Mouse (Mus musculus) frontal cortex, postnatal 25 days (tissue): Measurements from ENCODE around the gene Smyd1.
"Not testable (repeated sequence)": the region's sequence is repeated elsewhere in the genome, so short reads cannot be mapped to it uniquely, and the experiment has no call there.

Source experiments
- DNase-seq, 2 experiments: peaks; one replicate each; pipeline ENCODE4 v3.0.0; 2022; ENCODE audit warnings: low spot score in 2 of 2

Gene Smyd1

GRCm38 (mm10) chr6:71324816-71325215, 2.8 kb upstream of the Smyd1 start:
- no peak for DNase-seq

DNA sequence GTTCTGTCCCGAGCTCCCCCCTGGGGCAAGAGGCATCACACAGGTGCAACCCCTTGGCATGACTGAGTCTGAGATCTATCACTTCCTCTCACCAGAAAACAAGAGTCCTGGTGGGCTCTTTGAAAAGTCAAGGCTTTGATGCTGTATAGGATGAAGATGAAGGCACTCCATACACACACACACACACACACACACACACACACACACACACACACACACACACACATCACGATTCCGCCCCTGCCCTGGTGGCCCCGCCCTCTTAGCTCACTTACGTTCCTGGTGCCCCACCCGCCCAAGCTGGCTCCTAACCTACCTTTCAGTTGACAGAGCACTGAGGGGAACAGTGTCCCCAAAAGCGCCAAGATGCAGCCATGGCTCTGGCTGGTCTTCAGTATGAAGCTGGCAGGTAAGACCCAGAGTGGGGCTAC, 473 bp upstream of the Smyd1 start, which contains the start of gene Cd8b1:
Cd8b1 (plus strand) TSS at position 298 of the 431 bp plus-strand sequence.
- no peak for DNase-seq

DNA sequence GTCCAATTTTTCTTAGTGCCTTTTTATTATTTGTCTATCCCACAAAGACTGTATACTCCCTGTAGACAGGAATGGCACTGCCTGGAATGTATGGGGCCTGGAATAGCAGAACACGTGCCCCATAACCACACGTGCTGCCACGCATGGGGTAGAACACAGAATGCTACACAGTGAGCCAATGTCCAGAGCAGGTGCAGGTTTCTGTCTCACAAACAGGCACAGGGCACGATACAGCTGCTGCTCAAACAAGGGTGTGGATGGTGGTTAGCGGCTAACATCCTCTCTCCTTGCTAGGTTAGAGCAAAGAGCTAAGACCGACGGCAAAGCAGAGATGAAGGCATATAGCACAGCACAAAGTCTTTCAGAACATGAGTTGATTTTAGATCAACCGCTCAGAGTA, 14.5 kb downstream of the Smyd1 start:
- no peak for DNase-seq

GRCm38 (mm10) chr6:71302097-71302731, 19.8 kb downstream of the Smyd1 start:
- no peak for DNase-seq

DNA sequence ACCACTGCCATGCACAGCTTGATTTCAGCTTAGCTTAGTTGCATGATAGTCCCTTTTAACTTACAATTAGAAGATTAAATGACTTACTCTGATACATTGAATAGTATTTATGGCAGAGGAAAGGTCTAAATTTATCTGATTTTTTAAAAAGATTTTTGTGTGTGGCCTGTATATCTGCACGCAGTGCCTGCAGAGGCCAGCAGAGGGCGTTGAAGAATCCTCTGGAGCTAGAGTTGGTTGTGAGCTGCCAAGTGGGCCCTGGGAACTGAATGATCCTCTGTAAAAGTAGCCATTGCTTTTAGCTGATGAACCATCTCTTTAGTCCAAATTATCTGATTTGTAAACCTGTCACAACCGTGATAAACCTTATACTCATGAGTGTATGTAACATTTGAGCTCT, 23.3 kb downstream of the Smyd1 start:
- no peak for DNase-seq

GRCm38 (mm10) chr6:71298051-71298450, 24.0 kb downstream of the Smyd1 start:
- no peak for DNase-seq

DNA sequence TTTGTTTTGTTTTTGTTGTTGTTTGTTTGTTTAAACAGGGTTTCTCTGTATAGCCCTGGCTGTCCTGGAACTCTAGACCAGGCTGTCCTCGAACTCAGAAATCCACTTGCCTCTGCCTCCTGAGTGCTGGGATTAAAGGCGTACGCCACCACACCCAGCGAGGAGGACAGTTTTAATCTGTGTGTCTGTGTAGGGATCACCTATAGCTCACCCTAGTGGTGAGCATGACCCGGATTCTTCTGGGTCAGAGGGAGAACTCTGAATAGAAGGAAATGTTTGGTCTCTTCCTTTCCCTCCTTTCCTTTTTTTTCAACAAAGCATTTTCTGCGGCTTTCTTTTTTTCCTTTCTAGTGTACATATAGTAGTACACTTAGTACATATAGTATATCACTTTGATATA, 26.7 kb downstream of the Smyd1 start:
- no peak for DNase-seq

- no peak for DNase-seq
Measured at GRCm38 (mm10) chr6:71293509-71293908, 28.5 kb downstream of the Smyd1 start.

- DNase-seq, result no peak
Measured at GRCm38 (mm10) chr6:71279418-71279817, 42.6 kb downstream of the Smyd1 start.

GRCm38 (mm10) chr6:71274621-71275020, 47.4 kb downstream of the Smyd1 start:
- DNase-seq, result no peak

- no peak for DNase-seq
Measured at GRCm38 (mm10) chr6:71273715-71274114, 48.3 kb downstream of the Smyd1 start.

DNA sequence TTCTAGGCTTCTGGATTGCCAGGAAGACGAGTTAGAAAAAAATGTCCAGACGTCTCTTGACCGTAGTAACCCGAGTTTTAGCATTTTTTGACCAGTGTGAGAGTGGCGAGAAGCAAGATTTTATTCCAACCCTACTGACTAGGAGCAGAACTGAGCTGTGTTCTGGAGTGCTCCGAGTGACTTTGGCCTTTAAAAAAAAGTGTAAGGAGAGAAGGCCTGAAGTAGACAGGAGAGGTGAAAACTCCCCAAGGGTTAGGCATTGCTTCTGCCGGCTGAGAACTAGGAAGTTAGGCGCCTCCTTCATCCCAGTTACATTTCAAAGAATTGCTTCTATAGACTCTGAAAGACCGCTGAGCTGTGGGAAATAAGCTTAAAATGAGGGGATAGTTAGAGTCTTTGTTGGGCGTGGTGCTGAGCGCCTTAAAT, 49.7 kb downstream of the Smyd1 start:
- no peak for DNase-seq

DNA sequence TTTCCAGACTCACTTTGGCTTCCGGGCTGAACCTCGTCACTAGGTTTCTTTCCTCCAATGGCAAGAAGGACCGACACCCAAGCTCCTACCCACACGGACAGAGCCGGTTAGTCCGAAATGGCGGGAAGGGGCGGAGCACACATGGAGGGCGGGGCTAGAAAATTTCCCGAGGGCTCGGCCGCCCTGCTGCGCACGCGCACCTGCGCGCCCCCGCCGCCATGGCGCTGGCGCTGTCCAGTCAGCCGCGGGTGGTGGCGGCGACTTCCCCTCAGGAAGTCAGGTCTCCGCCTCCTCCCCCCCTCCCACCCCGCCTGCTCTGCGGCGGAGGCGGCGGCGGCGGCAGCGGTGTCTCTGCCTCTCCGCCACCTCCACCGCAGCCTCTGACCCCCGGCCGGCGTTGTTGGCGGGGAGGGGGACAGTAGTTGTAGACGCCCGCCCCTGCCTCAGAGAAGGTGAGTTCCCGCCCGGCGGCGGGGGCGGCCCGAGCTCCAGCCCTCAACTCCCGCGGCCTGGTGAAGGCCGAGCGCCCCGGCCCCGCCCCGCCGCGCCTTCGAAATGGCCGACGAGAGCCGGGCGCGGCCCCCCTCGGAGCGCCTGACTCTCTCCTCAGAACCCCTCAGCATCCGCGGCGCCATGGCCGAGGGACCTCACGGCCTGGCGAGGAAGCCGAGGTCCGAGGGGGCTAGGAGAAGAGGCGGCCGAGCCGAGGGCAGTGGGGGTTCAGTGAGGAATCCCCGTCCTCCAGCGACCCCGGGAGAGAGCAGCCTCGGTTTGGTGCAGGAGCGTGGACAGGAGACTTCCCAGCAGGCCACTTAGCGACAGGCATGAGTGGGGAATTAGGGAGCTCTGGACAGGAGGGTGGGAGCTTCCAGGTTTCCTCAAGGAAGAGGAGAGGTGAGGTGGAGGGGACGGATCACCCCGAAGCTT, 50.4 kb downstream of the Smyd1 start, which contains the start of gene Krcc1:
Krcc1 (plus strand) TSS at position 289 of the 927 bp plus-strand sequence.
- DNase-seq, result peak; percentile 85 to 93

- peak in 1 of 2 experiments; percentile 3 for DNase-seq
Measured at GRCm38 (mm10) chr6:71271057-71271388, 51.0 kb downstream of the Smyd1 start.

DNA sequence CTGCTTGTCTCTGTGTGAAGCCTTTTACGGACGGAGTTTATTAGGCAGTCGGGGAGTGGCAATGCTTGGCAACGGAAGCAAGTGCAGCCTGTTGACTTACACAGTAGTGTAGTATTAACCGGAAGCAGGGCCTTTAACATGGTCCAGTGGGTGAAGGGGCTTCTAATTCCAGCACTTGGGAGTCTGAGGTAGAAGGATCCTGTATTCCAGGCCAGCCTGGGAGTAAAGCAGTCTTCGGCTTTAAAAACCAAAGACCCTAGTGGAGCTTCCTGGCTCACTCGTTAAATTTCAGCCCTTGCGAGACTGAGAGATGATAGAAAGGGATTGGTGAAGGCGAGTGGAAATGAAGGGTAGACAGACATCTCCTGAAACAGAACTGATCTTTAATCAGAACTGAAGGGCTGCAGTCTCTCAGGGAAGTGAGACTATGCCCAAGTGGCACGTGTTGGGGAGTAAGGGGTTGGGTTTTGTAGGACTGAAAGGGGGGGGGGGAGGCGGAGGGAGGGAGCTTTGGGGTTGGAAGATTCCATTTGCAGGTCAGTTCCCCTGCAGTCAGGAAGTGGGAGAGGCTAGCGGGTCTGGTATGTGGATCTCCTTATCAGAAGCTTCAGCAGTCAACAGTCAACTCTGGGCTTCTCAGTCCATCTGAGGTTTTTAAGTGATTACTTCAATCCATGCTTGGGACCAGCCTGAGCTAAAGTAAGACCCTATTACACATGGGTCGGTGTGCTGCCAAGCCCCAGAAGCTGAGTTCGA, 51.6 kb downstream of the Smyd1 start:
- no peak for DNase-seq

DNA sequence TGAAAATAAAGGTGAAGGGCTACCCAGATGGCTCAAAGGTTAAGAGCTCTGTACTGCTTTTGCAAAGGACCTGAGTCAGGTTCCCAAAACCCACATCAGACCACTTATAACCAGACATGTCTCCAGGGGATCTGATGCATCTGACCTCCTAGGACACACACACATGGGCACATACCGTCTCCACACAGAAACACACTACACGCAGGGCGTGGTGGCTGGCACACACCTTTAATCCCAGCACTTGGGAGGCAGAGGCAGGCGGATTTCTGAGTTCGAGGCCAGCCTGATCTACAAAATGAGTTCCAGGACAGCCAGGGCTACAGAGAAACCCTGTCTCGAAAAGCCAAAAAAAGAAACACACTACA, 52.4 kb downstream of the Smyd1 start:
- not testable (repeated sequence) for DNase-seq

DNA sequence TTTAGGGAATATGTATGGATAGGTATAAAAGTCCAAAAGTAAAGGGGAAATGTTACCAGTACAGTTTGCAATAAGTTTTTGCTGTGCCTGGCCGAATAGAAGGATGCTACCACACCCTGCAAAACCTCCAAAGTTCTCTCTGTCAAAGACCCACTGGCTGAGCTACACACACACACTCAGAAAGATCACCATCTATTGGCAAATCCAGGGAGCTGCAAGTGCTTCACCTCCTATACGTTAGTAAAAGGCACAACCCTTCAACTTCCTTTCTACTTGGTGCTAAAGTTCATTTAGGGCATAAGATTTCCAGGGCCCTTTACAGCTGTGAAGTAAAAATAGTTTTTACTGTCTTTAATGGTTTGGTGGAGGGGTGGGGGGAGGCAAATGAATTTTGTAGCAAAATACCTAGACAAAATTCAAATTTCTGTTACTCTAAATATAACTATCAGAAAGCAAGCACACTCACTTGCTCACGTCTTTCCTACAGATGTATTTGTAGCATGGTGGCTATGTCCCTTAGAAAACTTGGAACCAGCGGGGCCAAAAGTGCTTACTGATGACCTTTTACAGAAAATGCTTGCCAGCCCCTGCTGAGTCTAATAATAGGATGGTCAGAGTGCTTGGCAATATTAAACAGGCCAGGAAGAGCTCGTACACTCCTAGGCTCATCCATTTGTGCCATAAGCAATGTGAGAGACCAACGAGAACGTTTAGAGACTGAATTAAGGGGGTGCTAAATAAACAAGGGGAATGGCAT, 52.9 kb downstream of the Smyd1 start:
- no peak for DNase-seq

DNA sequence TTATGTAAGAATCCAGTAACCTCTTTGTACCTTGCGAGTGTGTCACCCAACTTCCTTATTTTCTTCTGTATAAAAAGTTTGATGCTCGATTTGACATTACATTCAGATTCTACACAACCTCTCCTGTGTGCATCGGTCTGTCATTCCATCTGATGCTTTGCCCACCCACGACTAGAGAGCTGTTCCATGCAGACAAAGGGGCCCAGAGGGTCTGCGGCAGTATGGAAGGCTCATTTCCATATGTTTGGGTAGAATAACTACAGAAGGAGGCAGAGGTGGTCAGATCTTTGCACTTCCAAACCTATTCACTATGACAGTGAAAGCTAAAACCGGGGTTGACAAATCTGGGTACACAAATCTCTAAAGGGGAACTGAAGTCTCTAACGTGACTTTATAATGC, 54.4 kb downstream of the Smyd1 start:
- DNase-seq, result not testable (repeated sequence)

DNA sequence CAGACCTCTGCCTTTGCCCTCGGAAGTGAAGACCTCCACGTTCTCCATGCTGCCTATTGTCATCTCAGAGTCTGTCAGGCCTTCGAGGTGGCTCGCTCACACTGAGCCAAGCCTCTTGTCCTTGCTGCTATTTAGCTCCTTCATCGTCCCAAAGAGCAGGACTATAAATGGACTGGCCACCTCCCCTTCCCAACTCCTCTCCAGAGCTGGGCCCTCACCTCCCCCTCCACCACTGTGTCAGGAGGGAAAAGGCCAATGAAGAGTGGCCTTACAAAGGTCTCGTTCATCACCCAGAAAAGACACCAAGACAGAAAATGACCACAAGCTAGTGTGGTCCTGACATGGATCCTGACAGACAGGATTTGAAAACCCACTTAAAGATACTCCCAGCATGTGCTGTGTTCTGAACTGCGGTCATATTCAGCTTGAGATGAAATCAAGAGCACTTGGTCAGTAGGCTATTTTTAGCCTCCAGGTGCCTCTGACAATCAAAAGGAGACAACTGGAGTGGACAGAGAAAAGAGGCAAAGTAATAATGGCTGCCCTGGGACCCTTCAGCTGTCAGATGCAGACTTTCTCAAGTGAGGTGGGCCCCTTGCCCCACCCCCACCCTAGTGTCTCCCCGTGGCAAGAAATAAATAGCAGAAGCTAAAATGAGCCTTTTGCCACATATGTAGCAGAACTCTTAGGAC, 59.7 kb downstream of the Smyd1 start:
- no peak for DNase-seq

- DNase-seq, result no peak
Measured at GRCm38 (mm10) chr6:71261060-71261459, 61.0 kb downstream of the Smyd1 start.

- no peak for DNase-seq
Measured at GRCm38 (mm10) chr6:71260051-71260640, 61.9 kb downstream of the Smyd1 start.
